Mouse (Mus musculus): ENCODE results near the gene Ap5s1. TPM values are rescaled to one million over a fixed set of nuclear protein-coding genes. Genes with fewer than 3 reads are reported as not detected.

The Ap5s1 gene
- polyA plus RNA-seq, 1 experiment from 2014 or later, result 23.7 TPM

DNA sequence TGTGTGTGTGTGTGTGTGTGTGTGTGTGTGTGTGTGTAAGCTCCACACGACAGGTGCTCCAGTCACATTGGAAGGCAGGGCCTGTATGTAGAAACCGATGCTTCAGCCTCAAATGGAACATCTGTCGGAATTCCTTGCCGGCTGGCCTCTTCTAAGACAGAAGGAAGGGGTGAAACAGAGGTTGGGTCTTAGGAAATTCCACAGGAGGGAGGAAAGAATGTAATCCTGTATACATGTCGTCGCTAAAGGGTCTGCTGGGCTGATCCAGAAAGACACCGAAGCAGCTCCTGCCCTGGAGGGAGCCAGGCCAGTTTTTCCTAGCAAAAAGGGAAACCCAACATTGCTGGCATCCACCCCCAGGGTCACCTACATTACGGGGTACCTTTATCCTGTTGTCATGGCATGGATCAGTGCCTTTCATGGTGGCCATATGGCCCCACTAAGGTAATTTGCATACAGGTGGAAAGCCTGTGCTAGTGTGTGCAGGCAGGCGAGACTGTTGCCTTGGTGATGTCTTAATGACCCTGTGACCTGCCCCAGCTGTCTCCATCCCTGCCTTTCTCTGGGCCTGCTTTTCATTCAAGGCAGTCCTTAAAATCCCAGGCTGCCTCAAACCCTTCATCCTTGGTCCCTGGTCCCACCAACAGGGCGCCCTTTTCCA, 16.4 kb upstream of the Ap5s1 start:
- Histone ChIP-seq H3K4me3 (ENCODE audit: low read length) (no peak overlapping the region), H3K27me3 (ENCODE audit: control insufficient read depth, insufficient read depth, low read length) (peaks cover 3% of the 10 kb centered on the region; the same call in 1 of the 2 replicates), H3K4me1 (ENCODE audit: control insufficient read depth, insufficient read depth, low read length) (peaks cover 38% of the 10 kb centered on the region), H3K9ac (ENCODE audit: low read depth, low read length) (no peak overlapping the region), H3K36me3 (ENCODE audit: control insufficient read depth, insufficient read depth, low read length) (peaks cover 39% of the 10 kb centered on the region), H3K9me3 (ENCODE audit: control insufficient read depth, low read length) (no peaks in the 10 kb centered on the region), H3K4me2 (replicated peaks; ENCODE audit: low read depth, low read length) (peak overlapping the region; percentile 19; the same call in 1 of the 2 replicates), H3K27ac (ENCODE audit: low read depth, low read length) (peak overlapping the region; percentile 66)
- peak; percentile 60 for ATAC-seq (ENCODE audit: low FRiP score, low TSS enrichment)
- WGBS, result 13% methylated on average over 10 of the region's 10 CpGs

DNA sequence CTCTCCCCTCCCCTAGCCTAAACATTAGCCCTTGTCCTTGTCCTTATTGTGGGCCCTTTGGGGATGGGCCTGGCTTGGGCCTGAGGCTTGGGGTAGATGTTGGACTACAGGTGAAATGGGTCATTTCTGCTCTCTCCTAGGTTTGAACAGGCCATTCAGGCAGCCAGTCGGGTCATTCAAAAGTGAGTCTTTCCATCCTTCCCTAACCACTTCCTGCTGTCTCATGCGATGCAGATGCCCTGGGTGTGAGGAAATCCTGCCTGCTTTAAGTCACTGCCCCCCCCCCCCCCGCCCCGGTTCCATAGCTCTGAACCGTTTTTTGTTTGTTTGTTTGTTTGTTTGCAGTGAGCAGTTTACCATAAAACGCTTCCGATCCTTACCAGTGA, 15.9 kb upstream of the Ap5s1 start:
- H3K4me2 ChIP-seq (replicated peaks; ENCODE audit: low read depth, low read length), result no peak overlapping the region
- ATAC-seq (ENCODE audit: low FRiP score, low TSS enrichment), result no peak
- H3K4me3 ChIP-seq (ENCODE audit: low read length), result no peak overlapping the region
- no peak overlapping the region for H3K9ac ChIP-seq (ENCODE audit: low read depth, low read length)
- peak overlapping the region; percentile 66; the same call in 1 of the 2 replicates for H3K27ac ChIP-seq (ENCODE audit: low read depth, low read length)
- H3K4me1 ChIP-seq (ENCODE audit: control insufficient read depth, insufficient read depth, low read length), result peaks cover 36% of the 10 kb centered on the region
- H3K36me3 ChIP-seq (ENCODE audit: control insufficient read depth, insufficient read depth, low read length), result peaks cover 39% of the 10 kb centered on the region
- no peaks in the 10 kb centered on the region for H3K27me3 ChIP-seq (ENCODE audit: control insufficient read depth, insufficient read depth, low read length)
- WGBS, result 77% methylated on average over 7 of the region's 7 CpGs
- no peaks in the 10 kb centered on the region for H3K9me3 ChIP-seq (ENCODE audit: control insufficient read depth, low read length)

DNA sequence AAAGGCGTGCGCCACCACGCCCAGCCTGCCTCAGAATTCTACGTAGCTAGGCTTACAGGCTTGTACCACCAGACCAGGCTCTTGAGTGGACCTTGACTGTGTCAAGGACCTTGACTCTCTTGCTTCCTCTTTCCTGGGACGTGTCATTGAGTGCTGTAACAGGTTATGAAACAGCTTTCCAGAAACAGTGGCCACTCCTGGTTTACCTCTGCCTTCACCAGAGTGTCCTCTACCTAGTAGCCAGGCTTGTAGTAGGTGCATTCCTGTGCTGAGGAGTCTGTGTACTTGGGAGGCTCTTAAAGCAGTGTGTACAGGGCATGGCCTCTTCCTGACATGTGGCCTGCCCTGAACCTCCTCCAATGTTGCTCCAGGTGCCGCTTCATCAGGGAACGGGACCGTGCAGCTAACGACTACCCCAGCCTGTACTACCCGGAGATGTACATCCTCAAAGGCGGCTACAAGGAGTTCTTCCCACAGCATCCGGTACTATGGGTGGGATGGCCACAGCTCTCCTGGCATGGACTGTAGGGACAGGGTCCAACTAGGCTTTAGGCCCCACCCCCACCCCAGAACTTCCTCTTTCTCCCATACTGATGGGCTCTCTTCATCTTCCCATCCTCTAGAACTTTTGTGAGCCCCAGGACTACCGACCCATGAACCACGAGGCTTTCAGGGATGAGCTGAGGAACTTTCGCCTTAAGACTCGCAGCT, 10.1 kb upstream of the Ap5s1 start:
- H3K9me3 ChIP-seq (ENCODE audit: control insufficient read depth, low read length), result peaks cover 3% of the 10 kb centered on the region; the same call in 1 of the 2 replicates
- no peak overlapping the region for H3K9ac ChIP-seq (ENCODE audit: low read depth, low read length)
- H3K27ac ChIP-seq (ENCODE audit: low read depth, low read length), result no peak overlapping the region
- WGBS, result 93% methylated on average over 16 of the region's 16 CpGs
- H3K4me3 ChIP-seq (ENCODE audit: low read length), result no peak overlapping the region
- no peak for ATAC-seq (ENCODE audit: low FRiP score, low TSS enrichment)
- H3K36me3 ChIP-seq (ENCODE audit: control insufficient read depth, insufficient read depth, low read length), result peaks cover 47% of the 10 kb centered on the region
- no peaks in the 10 kb centered on the region for H3K27me3 ChIP-seq (ENCODE audit: control insufficient read depth, insufficient read depth, low read length)
- H3K4me2 ChIP-seq (replicated peaks; ENCODE audit: low read depth, low read length), result no peak overlapping the region
- no peaks in the 10 kb centered on the region for H3K4me1 ChIP-seq (ENCODE audit: control insufficient read depth, insufficient read depth, low read length)

DNA sequence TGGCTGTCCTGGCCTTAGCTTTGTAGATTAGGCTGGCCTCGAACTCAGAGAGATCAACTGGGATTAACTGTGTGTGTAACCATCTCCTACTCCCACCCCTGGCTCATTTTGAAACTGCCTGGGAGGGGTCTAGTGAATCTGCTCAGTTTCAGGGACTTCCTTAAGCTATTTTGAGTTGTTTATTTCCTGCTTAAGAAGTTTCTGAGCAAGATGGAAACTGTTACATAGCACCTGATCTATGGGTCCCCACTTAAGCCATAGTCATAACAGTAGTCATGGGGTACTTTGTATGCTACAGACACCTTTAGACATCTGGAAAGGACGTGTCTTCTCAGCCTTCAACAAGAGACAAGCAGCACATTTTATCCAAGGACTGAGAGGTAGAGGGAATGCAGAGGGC, 6.2 kb upstream of the Ap5s1 start:
- ATAC-seq (ENCODE audit: low FRiP score, low TSS enrichment), result no peak
- no peak overlapping the region for H3K9ac ChIP-seq (ENCODE audit: low read depth, low read length)
- peaks cover 3% of the 10 kb centered on the region; the same call in 1 of the 2 replicates for H3K9me3 ChIP-seq (ENCODE audit: control insufficient read depth, low read length)
- no peak overlapping the region for H3K4me3 ChIP-seq (ENCODE audit: low read length)
- no peak overlapping the region for H3K4me2 ChIP-seq (replicated peaks; ENCODE audit: low read depth, low read length)
- H3K27me3 ChIP-seq (ENCODE audit: control insufficient read depth, insufficient read depth, low read length), result no peaks in the 10 kb centered on the region
- peaks cover 12% of the 10 kb centered on the region for H3K36me3 ChIP-seq (ENCODE audit: control insufficient read depth, insufficient read depth, low read length)
- WGBS, result 89% methylated on average over 2 of the region's 2 CpGs
- peaks cover 10% of the 10 kb centered on the region; the same call in 1 of the 2 replicates for H3K4me1 ChIP-seq (ENCODE audit: control insufficient read depth, insufficient read depth, low read length)
- H3K27ac ChIP-seq (ENCODE audit: low read depth, low read length), result no peak overlapping the region

DNA sequence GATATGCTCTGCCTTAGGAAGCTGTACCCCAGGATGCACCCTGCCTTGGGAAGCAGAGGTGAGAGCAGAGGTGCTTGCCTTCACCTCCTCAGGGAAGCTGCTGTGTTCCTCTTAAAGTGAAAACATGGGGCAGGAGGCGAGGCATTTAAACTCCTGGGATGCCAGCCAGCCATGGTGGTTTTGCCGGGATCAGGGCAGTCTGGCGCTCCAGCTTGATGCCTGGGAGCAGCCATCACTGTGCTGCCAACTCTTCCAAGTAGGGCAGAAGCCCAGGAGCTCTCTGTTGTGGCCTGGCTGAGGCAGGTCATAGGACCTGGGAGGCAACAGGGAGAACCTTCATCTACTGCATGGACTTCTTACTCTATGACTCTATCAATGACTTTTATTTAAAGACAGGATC, 5.6 kb upstream of the Ap5s1 start:
- WGBS, result 94% methylated on average over 3 of the region's 3 CpGs
- Histone ChIP-seq H3K27ac (ENCODE audit: low read depth, low read length) (no peak overlapping the region), H3K27me3 (ENCODE audit: control insufficient read depth, insufficient read depth, low read length) (no peaks in the 10 kb centered on the region), H3K4me1 (ENCODE audit: control insufficient read depth, insufficient read depth, low read length) (peaks cover 10% of the 10 kb centered on the region; the same call in 1 of the 2 replicates), H3K9ac (ENCODE audit: low read depth, low read length) (no peak overlapping the region), H3K4me2 (replicated peaks; ENCODE audit: low read depth, low read length) (no peak overlapping the region), H3K9me3 (ENCODE audit: control insufficient read depth, low read length) (peaks cover 3% of the 10 kb centered on the region; the same call in 1 of the 2 replicates), H3K36me3 (ENCODE audit: control insufficient read depth, insufficient read depth, low read length) (peaks cover 12% of the 10 kb centered on the region), H3K4me3 (ENCODE audit: low read length) (no peak overlapping the region)
- ATAC-seq (ENCODE audit: low FRiP score, low TSS enrichment), result no peak

DNA sequence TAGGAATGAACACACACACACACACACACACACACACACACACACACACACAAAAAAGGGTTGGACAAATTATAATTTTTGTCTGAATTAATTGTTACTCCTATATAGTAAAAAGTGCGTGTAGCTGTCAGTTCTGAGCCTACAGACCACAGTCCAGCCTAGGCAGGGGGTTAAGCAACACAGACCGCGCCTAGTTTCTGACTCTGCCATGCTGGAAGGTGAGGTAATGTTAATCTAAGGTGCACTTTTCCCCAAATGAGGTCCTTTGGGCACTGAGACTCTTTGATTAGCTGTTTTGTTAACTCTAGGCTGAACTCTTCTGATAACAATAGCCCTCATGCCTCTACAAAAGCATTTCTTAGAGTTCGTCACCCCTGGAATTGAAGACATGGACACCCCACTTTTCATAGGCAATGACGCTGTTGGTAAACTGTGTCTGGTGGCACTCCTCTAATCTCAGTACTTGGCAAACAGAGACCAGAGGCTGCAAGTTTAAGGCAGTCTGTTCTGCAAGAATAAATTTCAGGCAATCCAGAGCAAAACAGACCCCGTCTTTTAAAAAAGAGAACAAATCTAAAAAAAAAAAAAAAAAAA, 3.0 kb upstream of the Ap5s1 start:
- Histone ChIP-seq H3K9me3 (ENCODE audit: control insufficient read depth, low read length) (peaks cover 3% of the 10 kb centered on the region; the same call in 1 of the 2 replicates), H3K36me3 (ENCODE audit: control insufficient read depth, insufficient read depth, low read length) (no peaks in the 10 kb centered on the region; the same call in 1 of the 2 replicates), H3K9ac (ENCODE audit: low read depth, low read length) (no peak overlapping the region), H3K4me1 (ENCODE audit: control insufficient read depth, insufficient read depth, low read length) (peaks cover 10% of the 10 kb centered on the region; the same call in 1 of the 2 replicates), H3K27ac (ENCODE audit: low read depth, low read length) (peak overlapping the region; percentile 56; the same call in 1 of the 2 replicates), H3K4me3 (ENCODE audit: low read length) (no peak overlapping the region), H3K4me2 (replicated peaks; ENCODE audit: low read depth, low read length) (no peak overlapping the region), H3K27me3 (ENCODE audit: control insufficient read depth, insufficient read depth, low read length) (no peaks in the 10 kb centered on the region)
- ATAC-seq (ENCODE audit: low FRiP score, low TSS enrichment), result no peak
- 75% methylated on average over 6 of the region's 6 CpGs for WGBS

DNA sequence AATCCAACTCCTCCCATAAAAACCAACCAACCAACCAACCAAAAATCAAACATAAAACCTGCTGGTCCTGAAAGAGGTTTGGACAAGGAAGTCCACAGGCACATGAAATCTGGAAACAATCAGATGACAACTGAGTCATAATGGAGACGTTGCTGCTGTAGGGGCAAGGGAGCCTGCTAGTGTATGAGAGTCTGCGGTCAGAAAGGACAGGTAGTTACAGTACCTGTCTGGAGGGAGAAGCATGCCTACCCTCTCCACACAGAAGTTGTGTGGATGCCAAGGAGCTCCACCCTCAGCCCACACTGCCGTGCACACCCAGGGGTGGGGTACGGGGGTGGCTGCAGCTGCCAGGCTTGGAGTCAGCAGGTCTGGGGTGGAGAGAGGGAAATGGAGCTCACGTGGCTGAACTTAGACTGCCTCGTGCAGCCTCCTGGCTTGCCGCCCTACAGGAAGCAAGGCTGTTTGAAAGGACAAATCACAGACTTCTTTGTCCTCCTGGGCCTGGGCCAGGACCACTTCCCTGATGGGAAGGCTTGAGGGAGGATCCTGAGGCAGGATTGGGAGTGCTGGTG, 2.4 kb upstream of the Ap5s1 start:
- no peak overlapping the region for H3K4me3 ChIP-seq (ENCODE audit: low read length)
- peak; percentile 71 for ATAC-seq (ENCODE audit: low FRiP score, low TSS enrichment)

DNA sequence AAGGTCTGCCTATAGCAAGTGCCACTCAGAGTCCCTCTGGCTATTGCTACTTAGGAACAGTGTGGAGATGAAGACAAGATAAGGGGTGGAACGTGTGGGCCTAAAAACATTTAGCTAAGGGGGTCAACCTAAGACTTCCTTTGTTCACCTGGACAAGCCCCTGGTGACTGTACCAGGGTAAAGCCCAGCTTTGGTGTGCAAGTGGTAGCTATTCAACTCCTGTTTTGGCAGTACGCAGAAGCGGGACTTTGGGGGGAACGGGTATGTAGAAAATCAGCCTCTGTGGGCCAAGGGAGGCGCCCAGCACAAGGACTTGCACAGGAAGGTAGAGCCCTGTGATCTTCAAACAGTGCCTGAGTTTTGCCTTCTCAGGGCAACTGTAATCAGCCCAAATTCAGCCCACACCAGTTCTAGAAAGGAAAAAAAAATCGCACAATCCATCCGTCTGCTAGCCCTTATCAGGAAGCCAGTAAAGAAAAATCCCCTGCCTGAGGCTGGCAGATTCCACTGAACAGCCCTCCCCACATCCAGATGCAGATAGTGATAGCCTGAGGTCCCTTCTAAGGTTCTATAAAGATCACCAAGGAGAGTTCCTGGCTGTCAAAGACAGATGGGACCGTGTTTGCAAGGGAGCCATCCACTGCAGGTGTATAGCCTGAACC, 1.2 kb upstream of the Ap5s1 start:
- H3K9me3 ChIP-seq (ENCODE audit: control insufficient read depth, low read length), result peaks cover 2% of the 10 kb centered on the region; the same call in 1 of the 2 replicates
- no peak for ATAC-seq (ENCODE audit: low FRiP score, low TSS enrichment)
- 84% methylated on average over 8 of the region's 8 CpGs for WGBS
- no peak overlapping the region for H3K9ac ChIP-seq (ENCODE audit: low read depth, low read length)
- H3K36me3 ChIP-seq (ENCODE audit: control insufficient read depth, insufficient read depth, low read length), result no peaks in the 10 kb centered on the region
- no peaks in the 10 kb centered on the region for H3K27me3 ChIP-seq (ENCODE audit: control insufficient read depth, insufficient read depth, low read length)
- H3K27ac ChIP-seq (ENCODE audit: low read depth, low read length), result no peak overlapping the region
- peaks cover 10% of the 10 kb centered on the region; the same call in 1 of the 2 replicates for H3K4me1 ChIP-seq (ENCODE audit: control insufficient read depth, insufficient read depth, low read length)
- no peak overlapping the region for H3K4me2 ChIP-seq (replicated peaks; ENCODE audit: low read depth, low read length)
- no peak overlapping the region for H3K4me3 ChIP-seq (ENCODE audit: low read length)

More for the DNA sequence above, 2.4 kb upstream of the Ap5s1 start:
- Histone ChIP-seq H3K36me3 (ENCODE audit: control insufficient read depth, insufficient read depth, low read length) (no peaks in the 10 kb centered on the region; the same call in 1 of the 2 replicates), H3K9me3 (ENCODE audit: control insufficient read depth, low read length) (peaks cover 3% of the 10 kb centered on the region; the same call in 1 of the 2 replicates), H3K27ac (ENCODE audit: low read depth, low read length) (peak overlapping the region; percentile 56), H3K9ac (ENCODE audit: low read depth, low read length) (no peak overlapping the region), H3K27me3 (ENCODE audit: control insufficient read depth, insufficient read depth, low read length) (no peaks in the 10 kb centered on the region), H3K4me2 (replicated peaks; ENCODE audit: low read depth, low read length) (no peak overlapping the region), H3K4me1 (ENCODE audit: control insufficient read depth, insufficient read depth, low read length) (peaks cover 10% of the 10 kb centered on the region; the same call in 1 of the 2 replicates)
- 35% methylated on average over 7 of the region's 7 CpGs for WGBS

Data from kidney, embryonic 14.5 days (tissue).